Mouse (Mus musculus) adrenal gland (tissue): ENCODE data around the gene Olfr768.
"Not testable (repeated sequence)": the region's sequence is repeated elsewhere in the genome, so short reads cannot be mapped to it uniquely, and the experiment has no call there.

Experiments used
- intact Hi-C: fragments of 180-260 bp; cut with DNase I; formaldehyde crosslinking; loops from one replicate; pipeline ENCODE4 v1.15.1; 2025
- long read RNA-seq, 2 experiments: library from polyadenylated mRNA; unstranded; transcript quantifications; one replicate each; pipeline ENCODE4 v2.0.0; 2020; ENCODE audit warnings: borderline replicate concordance in 1 of 2; ENCODE audit not compliant: insufficient replicate concordance in 1 of 2

Olfr768 gene
- long read RNA-seq, experiment 1: 0 reads
- long read RNA-seq, experiment 2: 0 reads

DNA sequence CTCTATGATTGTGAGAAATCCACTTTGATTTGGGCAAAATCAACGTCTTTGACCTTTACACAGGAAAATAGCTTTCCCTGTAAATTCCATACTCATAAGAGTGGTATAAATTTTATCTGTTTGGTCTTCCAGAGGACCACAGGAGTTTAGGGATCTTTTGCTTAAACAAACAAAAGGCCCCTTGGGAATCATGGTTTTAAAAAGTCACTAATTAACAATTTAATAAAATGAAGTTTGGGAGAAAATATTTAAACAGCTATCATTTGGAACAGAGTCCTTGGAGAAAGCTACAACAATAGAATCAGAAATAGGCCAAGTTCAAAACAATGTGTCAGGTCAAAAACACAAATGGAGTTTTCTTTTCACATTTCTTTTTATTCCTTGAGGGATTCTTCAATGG, at the start of gene Olfr768:
Olfr768 (minus strand) TSS at position 101 of the 400 bp plus-strand sequence.
- intact Hi-C loops: no loop called here

DNA sequence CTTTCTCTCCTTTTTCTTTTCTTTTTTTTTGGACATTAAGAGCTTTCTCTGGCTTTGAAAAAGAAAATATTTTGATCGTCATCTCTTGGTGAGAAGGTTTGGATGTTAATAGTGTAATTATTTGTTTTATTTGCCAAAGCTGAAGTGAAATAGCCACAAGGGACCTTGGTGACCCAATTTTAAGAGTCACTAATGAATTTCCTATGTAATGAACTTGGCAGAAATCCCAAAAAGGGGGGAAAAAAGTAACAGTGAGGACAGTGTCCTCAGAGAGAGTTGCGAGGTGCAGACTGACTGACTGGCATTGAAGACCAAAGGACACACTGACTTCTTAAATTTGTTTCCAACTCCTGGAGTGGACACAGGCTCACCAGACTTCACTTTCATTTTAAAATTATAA, 39.7 kb upstream of the Olfr768 start, which contains the start of gene Olfr770:
Olfr770 (minus strand) TSS at position 101 of the 400 bp plus-strand sequence.
- intact Hi-C loops: no loop called here

DNA sequence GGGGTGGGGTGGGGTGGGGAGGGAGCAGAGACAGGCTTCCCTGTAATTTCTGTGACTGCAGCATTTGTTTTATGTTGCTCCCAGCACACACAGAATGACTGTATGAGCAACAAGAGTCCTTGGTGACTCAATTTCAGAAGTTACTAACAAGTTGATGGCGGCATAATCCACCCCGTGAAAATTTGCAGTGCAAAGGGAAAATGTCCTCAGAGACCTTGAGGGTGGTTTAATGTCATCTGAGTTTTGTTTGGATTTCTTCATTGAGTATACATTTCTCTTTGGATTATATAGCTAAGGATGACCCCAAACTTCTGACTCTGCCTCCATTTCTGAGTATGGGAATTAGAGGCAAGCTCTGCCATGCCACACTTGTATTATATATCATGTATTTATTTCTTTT, 18.6 kb upstream of the Olfr768 start, which contains the start of gene Olfr769:
Olfr769 (minus strand) TSS at position 101 of the 400 bp plus-strand sequence.
- intact Hi-C loops: no loop called here

DNA sequence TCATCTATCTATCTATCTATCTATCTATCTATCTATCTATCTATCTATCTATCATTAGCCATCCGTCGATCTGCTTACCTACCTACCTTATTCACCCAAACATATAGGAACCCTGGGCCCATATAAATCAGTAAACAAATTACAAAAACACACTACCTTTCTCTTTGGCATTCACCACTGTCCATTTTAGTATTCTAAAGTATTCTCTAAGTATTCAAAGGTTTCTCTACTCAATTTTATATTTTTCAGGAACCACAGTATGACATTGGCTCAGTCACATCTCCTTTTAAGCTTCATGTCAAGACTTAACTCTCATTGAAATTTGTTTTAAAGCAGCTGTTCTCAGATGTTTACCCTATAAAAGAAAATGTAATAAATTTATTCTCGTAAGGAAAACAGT, 16.0 kb upstream of the Olfr768 start:
- intact Hi-C loops: no loop called here

DNA sequence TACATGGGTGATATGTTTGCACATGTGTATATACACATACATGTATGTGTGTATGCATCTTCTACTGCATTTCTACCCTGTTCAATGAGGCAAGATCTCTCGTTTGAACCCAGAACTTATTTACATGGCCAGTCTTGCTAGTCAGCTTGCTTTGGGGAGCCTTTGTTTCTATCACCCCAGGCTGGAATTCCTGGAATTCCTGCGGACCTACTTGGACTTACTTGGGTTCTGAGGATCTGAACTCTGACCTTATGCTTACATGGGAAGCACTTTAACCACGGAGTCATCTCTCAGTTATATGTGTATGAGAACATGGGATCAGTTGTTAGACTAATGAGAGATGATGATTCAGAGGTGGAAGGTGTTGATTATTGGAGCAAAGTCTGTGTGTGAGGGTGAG, 2.1 kb upstream of the Olfr768 start:
- intact Hi-C loops: no loop called here

DNA sequence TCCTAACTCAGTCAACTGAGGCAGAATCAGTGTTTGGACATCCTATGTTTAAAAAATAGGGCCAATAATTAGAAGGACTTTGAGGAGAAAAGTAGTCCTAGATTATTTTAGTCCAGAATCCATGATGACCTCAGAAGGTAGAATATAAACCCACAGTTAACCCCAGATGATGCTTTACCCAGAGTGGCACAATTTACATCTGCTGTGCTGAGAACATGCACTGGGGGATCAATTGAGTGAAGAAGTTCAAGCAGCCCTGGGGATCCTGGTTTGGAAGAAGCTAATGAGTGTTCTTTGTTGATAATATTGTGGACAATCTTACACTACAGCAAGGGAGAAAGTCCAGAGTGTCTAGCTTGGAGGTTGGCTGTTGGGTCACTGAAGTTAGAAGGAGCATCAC, 16.4 kb downstream of the Olfr768 start, which contains the start of gene Olfr767:
Olfr767 (minus strand) TSS at position 101 of the 400 bp plus-strand sequence.
- intact Hi-C loops: not testable (repeated sequence)

DNA sequence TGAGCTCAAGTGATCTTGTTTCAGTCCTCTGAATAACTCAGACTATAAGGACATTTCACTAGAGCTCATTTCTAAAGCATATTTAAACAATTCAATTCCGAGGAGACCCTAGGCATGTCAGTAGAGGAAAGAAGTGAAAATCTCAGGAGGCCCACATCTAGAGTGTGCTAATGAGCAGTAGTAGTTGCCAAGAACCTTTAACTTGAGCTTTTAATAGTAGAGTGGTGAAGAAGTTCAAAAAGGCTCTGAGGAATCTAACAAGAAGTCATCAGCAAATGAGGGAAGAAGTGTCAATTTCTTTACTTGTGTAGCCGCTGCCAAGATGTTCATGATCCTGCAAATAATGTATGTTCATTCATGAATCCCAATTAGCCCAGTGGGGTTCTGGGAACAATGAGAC, 30.3 kb downstream of the Olfr768 start, which contains the start of gene Olfr766-ps1:
Olfr766-ps1 (minus strand) TSS at position 101 of the 400 bp plus-strand sequence.
- intact Hi-C loops: no loop called here

DNA sequence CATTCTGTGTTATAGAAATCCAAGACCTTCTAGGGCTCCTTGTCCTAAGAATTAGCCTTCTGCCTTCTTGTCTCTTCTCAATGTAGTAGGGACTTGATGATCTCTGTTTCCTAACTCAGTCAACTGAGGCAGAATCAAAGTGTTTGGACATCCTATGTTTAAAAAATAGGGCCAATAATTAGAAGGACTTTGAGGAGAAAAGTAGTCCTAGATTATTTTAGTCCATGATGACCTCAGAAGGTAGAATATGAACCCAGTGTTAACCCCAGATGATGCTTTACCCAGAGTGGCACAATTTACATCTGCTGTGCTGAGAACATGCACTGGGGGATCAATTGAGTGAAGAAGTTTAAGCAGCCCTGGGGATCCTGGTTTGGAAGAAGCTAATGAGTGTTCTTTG, 49.3 kb downstream of the Olfr768 start, which contains the start of gene Olfr765:
Olfr765 (minus strand) TSS at position 101 of the 400 bp plus-strand sequence.
- intact Hi-C loops: not testable (repeated sequence)
